Mouse (Mus musculus): Measurements from ENCODE around the gene Luc7l2. TPM values are rescaled to one million over a fixed set of nuclear protein-coding genes. Genes with fewer than 3 reads are reported as not detected.

The Luc7l2 gene
- polyA plus RNA-seq, 3 experiments from 2014 or later: 77.5 to 211 (median 151) TPM

Other genes with a start within 250 kb of the Luc7l2 start
- 100 to 1,000 TPM; 163 to 188 (median 167) TPM for gene Zc3hav1, start 196.7 kb upstream of the Luc7l2 start, polyA plus RNA-seq (2017; shearing (Covaris generic))
- gene Ttc26, start 169.9 kb upstream of the Luc7l2 start, polyA plus RNA-seq (2017; shearing (Covaris generic)): under 1 TPM in 1 of 3 experiments, not detected in 2; 0.14 TPM
- gene Ubn2, start 117.4 kb upstream of the Luc7l2 start, polyA plus RNA-seq (2017; shearing (Covaris generic)): 10 to 100 TPM; 15.1 to 28.9 (median 23.5) TPM
- 10 to 100 TPM; 56.4 to 72.0 (median 58.3) TPM for gene Fmc1, start 17.8 kb upstream of the Luc7l2 start, polyA plus RNA-seq (2017; shearing (Covaris generic))
- not detected for gene Klrg2, start 85.9 kb downstream of the Luc7l2 start, polyA plus RNA-seq (2017; shearing (Covaris generic))
- under 1 TPM in 1 of 3 experiments, not detected in 2; 0.25 TPM for gene Clec2l, start 111.7 kb downstream of the Luc7l2 start, polyA plus RNA-seq (2017; shearing (Covaris generic))